Mouse (Mus musculus) megakaryocyte, embryonic 14.5 days (primary cell): ENCODE data around the gene Mkks.

ENCODE experiments used
- FLI1 ChIP-seq: IDR thresholded peaks from 2 replicates; pipeline ENCODE4 v1.6.1; 2012; ENCODE audit warnings: low read length, inconsistent platforms, mixed read lengths
- GATA1 ChIP-seq: IDR thresholded peaks from 3 replicates; pipeline ENCODE4 v1.6.1; 2012; ENCODE audit warnings: mixed read lengths, low read length, inconsistent platforms, borderline replicate concordance

- TF ChIP-seq GATA1 (no peak), FLI1 (no peak)
Measured at GRCm38 (mm10) chr2:136938249-136938648, 47.1 kb upstream of the Mkks start.
